Mouse (Mus musculus) G1E-ER4 (cell line): ENCODE data around the gene Zbed6. TPM values are rescaled to one million over a fixed set of nuclear protein-coding genes. Genes with fewer than 3 reads are reported as not detected.

ENCODE experiments used
- GATA1 ChIP-seq: IDR thresholded peaks from one replicate; pipeline ENCODE4 v1.8.0; 2012; ENCODE audit warnings: low read length, inconsistent platforms
- polyA plus RNA-seq: library from polyadenylated mRNA; stranded (reverse); fragments of >175 nt; gene quantifications from 2 replicates; pipeline ENCODE4 v1.2.3, GENCODE M21; 2012

The Zbed6 gene
- polyA plus RNA-seq, 1 experiment: not detected

GRCm38 (mm10) chr1:133613817-133614216, 46.9 kb downstream of the Zbed6 start:
- no peak for TF ChIP-seq GATA1

DNA sequence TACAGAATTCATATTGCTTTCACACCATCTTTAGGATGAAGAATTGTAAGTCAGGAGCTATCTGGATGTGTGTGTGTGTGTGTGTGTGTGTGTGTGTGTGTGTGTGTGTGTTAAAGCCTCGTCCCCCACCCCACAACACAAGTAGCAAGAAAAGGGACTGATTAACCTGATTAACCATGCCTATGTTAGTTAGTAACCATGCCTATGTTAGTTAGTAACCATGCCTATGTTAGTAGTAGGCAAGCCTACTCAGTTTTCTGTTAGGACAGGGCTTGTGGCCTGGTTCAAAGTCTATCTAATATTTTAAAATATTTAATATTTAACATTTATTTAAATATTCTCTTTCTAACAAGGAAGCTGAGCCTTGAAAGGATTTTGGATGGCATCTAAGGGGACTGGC, 49.2 kb downstream of the Zbed6 start:
- no peak for TF ChIP-seq GATA1

DNA sequence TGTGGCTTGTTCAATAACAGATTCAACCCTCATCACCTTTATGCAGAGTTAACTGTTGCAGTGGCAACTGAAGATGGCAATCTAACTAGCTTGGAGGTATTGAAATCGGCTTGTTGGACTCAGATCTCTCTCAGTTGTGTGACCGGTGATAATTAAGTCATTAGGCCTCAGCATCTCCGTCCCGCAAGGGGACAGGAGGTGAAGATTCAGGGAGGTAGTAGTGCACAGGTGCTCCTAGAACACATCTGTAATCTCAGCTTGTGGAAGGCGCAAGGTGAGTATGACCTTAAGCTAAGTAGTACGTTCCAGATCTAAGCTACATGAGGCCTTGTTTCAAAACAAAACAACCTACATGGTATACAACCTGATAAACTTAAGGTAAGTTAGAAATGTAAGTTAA, 50.1 kb downstream of the Zbed6 start:
- no peak for TF ChIP-seq GATA1

GRCm38 (mm10) chr1:133609771-133610502, 50.7 kb downstream of the Zbed6 start, which contains the start of gene Snrpe:
Gene Snrpe, minus strand, starts transcription at chr1:133610291.
- no peak for TF ChIP-seq GATA1

Other genes with a start within 250 kb of the Zbed6 start
- gene Sox13, start 236.5 kb downstream of the Zbed6 start, polyA plus RNA-seq: 0.02 and 0.08 TPM in 2 replicates
- gene Snrpe, start 50.6 kb downstream of the Zbed6 start, polyA plus RNA-seq: 25.2 and 41.5 TPM in 2 replicates
- 5.6 and 6.4 TPM in 2 replicates for gene Gm38394, start 433 bp upstream of the Zbed6 start, polyA plus RNA-seq
- not detected in 2 replicates for gene Lax1, start 29.2 kb upstream of the Zbed6 start, polyA plus RNA-seq
- gene Atp2b4, start 140.2 kb upstream of the Zbed6 start, polyA plus RNA-seq: 45.4 and 53.5 TPM in 2 replicates
- gene Optc, start 247.1 kb upstream of the Zbed6 start, polyA plus RNA-seq: 0.15 TPM in 1 of 2 replicates, not detected in the other